Mouse (Mus musculus) CD4-positive, CD25-positive, alpha-beta regulatory T cell, adult 2 months (primary cell): ENCODE measurements at regions not wholly inside any gene's neighbourhood (a gene's known extent, or its start where the extent isn't known, plus 50 kb on each side); places are given as distances from the start of the nearest gene placed in this dataset.

Experiments
- DNase-seq: peaks from one replicate; pipeline ENCODE4 v3.0.0-alpha.2; 2012; ENCODE audit warnings: low read depth, low spot score

DNA sequence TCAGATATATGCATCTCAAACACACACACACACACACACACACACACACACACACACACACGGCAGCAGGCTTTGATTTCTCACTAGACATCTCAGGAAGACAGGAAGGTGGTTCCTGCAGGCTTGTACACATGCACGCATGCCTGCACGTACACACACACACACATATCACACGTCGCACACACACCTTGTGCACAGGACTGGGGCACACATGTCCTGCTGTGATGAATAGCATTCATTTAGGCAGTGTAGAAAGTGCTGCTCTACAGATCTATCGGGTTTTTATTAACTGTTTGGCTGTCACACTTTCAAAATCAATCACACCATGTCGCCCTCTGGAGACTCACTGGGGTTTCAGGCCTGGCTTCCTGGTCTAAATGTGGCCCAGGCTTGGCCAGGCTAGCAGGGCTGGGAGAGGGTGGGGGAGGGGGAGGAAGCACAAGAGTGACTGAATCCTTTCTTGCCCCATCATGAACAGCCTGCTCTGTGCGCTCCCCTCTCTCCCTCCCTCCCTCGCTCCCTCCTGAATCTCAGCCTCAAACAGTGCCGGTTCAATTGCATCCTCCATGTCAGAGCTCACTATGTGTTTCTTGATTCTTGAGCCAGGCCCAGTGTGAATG, 236.8 kb upstream of the Tle3 start:
- DNase-seq = no peak

- DNase-seq = no peak
These were observed 236.2 kb upstream of the Tle3 start for GRCm38 (mm10) chr9:61135917-61136316.

DNA sequence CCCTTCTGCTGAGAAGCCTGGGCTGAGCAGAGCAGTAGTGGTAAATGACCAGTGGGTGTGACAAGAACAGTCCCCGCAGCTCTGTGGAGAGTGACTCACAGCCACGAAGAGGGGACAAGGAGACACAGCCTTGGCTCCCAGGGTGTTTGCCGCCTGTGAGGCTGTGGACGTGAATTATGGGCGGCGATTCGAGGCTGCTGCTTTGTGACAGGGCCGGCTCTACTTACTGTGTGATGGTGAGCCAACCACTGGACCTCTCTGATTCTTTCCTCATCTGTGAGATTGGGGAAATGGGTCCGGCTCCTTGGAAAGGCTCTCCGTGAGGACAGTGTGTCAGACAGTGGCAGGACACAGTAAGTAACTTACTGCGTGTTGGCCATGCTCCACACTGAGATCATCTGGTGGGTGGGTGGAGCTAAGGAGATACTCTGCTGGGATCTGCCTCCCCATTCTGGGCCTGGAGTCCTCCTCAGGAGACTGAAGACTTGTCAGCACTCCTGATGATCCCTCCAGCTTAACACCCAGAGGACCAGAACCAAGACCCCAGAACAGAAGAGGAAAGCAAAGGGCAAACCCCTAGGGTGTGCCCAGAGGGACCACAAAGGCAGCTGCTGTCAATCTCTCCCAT, 233.3 kb upstream of the Tle3 start:
- DNase-seq = no peak

- DNase-seq = no peak
These were observed 229.1 kb upstream of the Tle3 start for GRCm38 (mm10) chr9:61143101-61143500.

- no peak for DNase-seq
These were observed 227.4 kb upstream of the Tle3 start for GRCm38 (mm10) chr9:61144685-61145318.

- DNase-seq = no peak
These were observed 226.4 kb upstream of the Tle3 start for GRCm38 (mm10) chr9:61145738-61146137.

DNA sequence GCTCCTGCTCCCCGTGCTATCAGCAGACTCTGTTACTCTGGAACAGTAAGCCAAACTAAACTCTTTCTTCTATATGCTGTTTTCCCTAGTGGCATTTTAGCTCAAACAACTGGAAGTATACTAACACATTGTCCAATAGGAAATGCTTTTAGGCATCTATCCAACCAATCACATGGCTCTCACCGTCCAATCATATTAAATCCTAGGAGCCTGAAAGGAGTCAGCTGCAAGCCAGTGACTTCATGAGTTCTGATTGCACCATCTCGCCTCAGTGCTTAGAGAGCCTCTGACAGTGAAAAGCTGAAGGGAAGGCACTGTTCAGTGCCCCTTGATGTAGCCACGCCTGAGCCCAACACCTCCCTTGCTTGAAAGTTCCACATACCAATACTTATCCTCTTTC, 221.0 kb upstream of the Tle3 start:
- DNase-seq = no peak

DNA sequence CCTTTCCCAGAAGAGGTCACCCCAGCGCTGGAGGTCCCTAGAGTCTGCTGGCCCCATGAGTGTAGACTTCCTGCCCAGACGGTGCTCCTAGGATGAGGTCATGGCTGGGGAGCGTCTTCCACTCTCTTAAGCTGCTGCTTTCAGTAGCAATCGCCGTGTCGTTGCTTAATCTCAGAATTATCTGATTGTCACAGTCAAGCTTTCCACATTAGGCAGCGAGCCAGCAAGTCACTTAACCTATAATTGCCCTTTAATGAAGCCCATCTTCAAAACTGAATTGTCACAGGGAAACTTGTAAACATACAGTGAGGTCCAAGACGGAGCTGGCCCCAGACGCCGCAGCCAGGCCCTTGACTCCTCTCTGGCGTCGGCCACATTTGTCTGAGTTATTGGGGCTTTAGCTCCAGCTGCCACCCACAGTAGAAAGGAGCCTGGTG, 220.2 kb upstream of the Tle3 start:
- no peak for DNase-seq

DNA sequence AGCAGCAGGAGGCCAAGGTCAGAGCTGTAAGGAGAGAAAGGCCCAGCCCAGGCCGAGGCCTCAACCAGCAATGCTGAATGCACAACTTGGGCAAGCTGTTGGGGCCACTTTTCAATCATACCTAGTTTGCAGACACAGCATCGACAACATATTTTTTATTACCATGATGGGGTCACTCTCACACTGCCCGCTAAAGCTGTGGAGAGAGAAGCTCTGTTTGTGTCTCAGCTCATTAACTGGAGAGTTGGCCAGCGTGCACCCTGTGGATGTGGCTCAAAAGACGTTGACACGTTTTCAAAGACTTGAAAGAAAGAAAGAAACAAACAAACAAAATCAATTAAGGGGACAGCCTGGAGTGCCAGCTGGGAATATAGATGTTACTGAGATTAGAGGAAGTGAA, 217.4 kb upstream of the Tle3 start:
- DNase-seq = no peak

DNA sequence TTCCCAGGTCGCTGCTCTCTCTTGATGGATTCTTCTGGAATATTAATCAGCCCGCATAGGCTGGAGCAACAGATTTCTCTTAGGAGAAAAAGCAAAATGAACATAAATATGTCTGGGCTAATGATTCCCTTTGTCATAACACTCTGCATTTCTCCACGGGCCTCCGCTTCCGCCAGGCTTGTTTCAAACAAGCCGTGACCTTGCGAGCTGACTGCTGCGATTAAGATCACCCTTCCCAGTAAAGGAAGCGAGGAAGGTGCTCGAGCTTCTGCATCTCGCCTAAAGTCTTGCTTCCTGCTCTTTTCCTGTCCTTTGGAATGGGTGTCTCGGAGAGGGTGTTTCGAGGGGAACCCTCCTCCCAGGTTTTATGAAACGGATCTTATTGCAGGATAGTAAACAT, 216.3 kb upstream of the Tle3 start:
- DNase-seq = no peak

GRCm38 (mm10) chr9:61158192-61158770, 213.9 kb upstream of the Tle3 start:
- no peak for DNase-seq

GRCm38 (mm10) chr9:61159159-61159558, 213.0 kb upstream of the Tle3 start:
- no peak for DNase-seq

GRCm38 (mm10) chr9:61159616-61160015, 212.6 kb upstream of the Tle3 start:
- no peak for DNase-seq

DNA sequence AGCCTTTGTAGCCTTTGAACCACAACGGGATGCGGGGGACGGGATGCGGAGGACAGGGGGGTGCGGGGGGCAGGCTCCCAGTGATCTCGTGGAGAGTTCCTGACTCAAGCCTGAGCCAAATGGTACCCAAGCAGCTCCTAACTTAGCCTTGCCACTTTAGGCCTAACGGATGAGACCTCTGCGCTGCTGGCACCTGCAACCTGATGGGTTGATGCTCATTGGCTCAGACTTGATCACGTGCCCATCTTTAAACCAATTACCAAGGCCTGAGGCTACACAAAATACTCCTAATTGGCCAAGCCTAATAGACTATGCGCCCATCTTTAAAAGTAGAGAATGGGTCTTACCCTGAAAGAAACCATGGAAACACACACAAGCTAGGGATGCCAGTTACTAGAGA, 209.3 kb upstream of the Tle3 start:
- no peak for DNase-seq

GRCm38 (mm10) chr9:61163671-61164288, 208.4 kb upstream of the Tle3 start:
- DNase-seq = no peak

GRCm38 (mm10) chr9:61164501-61165251, 207.5 kb upstream of the Tle3 start:
- DNase-seq = no peak

- DNase-seq = no peak
These were observed 206.1 kb upstream of the Tle3 start for GRCm38 (mm10) chr9:61166115-61166514.

DNA sequence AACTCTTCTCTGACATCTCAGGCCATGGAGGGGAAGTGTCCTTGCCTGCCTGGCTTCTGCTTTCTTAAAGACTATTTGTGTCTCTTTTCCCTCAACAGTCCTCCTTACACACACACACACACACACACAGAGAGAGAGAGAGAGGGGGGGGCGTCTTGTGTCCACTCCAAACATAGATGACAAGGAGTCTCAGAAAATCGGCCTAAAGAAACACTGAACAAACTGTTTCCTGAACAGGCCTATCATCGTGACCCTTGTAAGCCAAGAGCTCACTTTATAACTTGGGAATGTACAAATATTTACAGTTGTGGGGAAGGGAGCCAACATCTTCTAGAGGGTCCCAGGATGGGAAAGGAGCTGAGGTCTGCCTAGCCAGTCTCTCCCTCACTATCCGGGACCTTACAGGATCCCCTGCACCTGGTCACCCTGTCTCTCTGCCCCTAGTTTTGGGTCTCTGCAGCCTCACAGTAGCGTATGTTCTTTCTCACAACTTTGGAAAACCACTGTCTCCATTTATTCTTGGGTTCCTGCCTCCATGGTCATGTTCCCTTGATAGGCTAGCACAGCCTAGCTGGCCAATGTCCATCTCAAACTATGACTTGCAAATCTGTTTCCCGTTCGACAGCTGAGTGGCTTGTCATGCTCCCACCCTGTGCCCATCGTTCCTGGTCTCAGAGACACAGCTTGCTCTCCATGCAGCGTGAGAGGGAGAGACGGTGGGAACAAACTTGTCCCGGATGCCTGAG, 204.9 kb upstream of the Tle3 start:
- no peak for DNase-seq

- DNase-seq = peak; percentile 23
These were observed 203.2 kb upstream of the Tle3 start for GRCm38 (mm10) chr9:61168931-61169330.

GRCm38 (mm10) chr9:61169506-61170090, 202.6 kb upstream of the Tle3 start:
- DNase-seq = no peak

GRCm38 (mm10) chr9:61170921-61171320, 201.2 kb upstream of the Tle3 start:
- no peak for DNase-seq
